Mouse (Mus musculus) hindbrain, embryonic 11.5 days (tissue): ENCODE measurements at regions not wholly inside any gene's neighbourhood (a gene's known extent, or its start where the extent isn't known, plus 50 kb on each side); places are given as distances from the start of the nearest gene placed in this dataset.
A peak's percentile ranks its signal among the peaks of the same experiment; 100 is the strongest.

Experiments used
- ATAC-seq: fragments of 200-750 bp; cut with Nextera tagmentation; 2 replicates; pipeline ENCODE4 v1.8.0; 2017; ENCODE audit warnings: mild to moderate bottlenecking, moderate TSS enrichment, moderate library complexity; ENCODE audit not compliant: low FRiP score
- DNase-seq: peaks from one replicate; pipeline ENCODE4 v3.0.0-alpha.2; 2015; ENCODE audit warnings: low spot score
- H3K27ac ChIP-seq: fragments of 300-500 bp; sonication (generic); 2 replicates; pipeline ENCODE4 v1.5.1; 2014; ENCODE audit warnings: mild to moderate bottlenecking, low read depth, low read length
- H3K27me3 ChIP-seq: fragments of 300-500 bp; sonication (generic); 2 replicates; pipeline ENCODE4 v1.6.1; 2014; ENCODE audit warnings: mild to moderate bottlenecking, low read length, moderate library complexity, mixed read lengths; ENCODE audit not compliant: control insufficient read depth, insufficient read depth
- H3K36me3 ChIP-seq: fragments of 300-500 bp; sonication (generic); 2 replicates; pipeline ENCODE4 v1.6.1; 2014; ENCODE audit warnings: mild to moderate bottlenecking, low read length, moderate library complexity, mixed read lengths; ENCODE audit not compliant: control insufficient read depth, insufficient read depth
- H3K4me1 ChIP-seq: fragments of 300-500 bp; sonication (generic); replicated peaks from 2 replicates; pipeline ENCODE4 v1.6.1; 2014; ENCODE audit warnings: low read length, mixed read lengths; ENCODE audit not compliant: control insufficient read depth, insufficient read depth
- H3K4me2 ChIP-seq: fragments of 300-500 bp; sonication (generic); replicated peaks from 2 replicates; pipeline ENCODE4 v1.6.1; 2014; ENCODE audit warnings: mild to moderate bottlenecking, low read depth, low read length
- H3K4me3 ChIP-seq: fragments of 300-500 bp; sonication (generic); 2 replicates; pipeline ENCODE4 v1.5.1; 2014; ENCODE audit warnings: low read depth, low read length
- H3K9ac ChIP-seq: fragments of 300-500 bp; sonication (generic); 2 replicates; pipeline ENCODE4 v1.6.1; 2014; ENCODE audit warnings: low read depth, low read length
- H3K9me3 ChIP-seq: fragments of 300-500 bp; sonication (generic); 2 replicates; pipeline ENCODE4 v1.6.1; 2016; ENCODE audit warnings: low read length; ENCODE audit not compliant: control insufficient read depth
- WGBS: fragments of 180-500 bp; shearing (Covaris S2); extraction: QIAGEN DNeasy Blood & Tissue Kit; methylation state at CpG from one replicate; pipeline ENCODE4 v1.1.7; 2014; 5-methylcytosine and 5-hydroxymethylcytosine counted together

DNA sequence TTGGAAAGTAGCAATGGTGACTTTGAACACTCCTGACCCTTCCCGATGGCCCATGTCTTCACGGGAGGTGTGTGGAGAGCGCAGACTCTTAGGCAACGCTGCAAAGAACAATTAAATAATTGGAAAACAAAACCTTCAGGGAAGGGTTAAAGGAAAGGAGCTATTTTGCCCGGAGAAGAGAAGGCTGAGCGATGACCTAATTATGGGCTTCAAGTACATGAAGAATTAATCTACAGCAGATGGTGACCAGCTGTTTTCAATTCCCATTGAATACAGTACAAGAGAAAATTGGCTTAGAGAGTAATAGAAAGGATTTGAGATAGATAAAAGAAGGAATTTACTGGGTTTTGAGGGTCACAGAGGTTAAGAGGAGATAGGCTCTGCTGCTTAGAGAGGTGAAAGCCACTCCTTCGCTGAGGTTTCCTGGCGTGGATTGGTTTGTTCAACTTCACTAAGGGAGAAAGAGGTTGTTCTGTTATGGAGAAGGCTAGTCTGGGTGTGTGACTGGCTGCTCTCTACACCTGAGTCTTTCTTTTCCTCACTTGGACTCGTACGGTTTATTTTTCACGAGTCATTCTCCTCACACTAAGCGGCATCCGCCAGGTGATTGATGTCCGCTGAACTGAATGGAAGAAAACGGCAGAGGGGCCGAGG lies 184.7 kb upstream of the Car8 start:
- Histone ChIP-seq H3K9me3 (no peaks in the 10 kb centered on the region), H3K4me2 (no peak overlapping the region), H3K27ac (no peak overlapping the region), H3K27me3 (no peaks in the 10 kb centered on the region; the same call in 1 of the 2 replicates), H3K4me1 (no peaks in the 10 kb centered on the region), H3K36me3 (no peaks in the 10 kb centered on the region), H3K4me3 (no peak overlapping the region), H3K9ac (no peak overlapping the region)
- ATAC-seq (no peak), DNase-seq (peak; percentile 27)
- WGBS: 60% methylated on average over 16 of the region's 16 CpGs

DNA sequence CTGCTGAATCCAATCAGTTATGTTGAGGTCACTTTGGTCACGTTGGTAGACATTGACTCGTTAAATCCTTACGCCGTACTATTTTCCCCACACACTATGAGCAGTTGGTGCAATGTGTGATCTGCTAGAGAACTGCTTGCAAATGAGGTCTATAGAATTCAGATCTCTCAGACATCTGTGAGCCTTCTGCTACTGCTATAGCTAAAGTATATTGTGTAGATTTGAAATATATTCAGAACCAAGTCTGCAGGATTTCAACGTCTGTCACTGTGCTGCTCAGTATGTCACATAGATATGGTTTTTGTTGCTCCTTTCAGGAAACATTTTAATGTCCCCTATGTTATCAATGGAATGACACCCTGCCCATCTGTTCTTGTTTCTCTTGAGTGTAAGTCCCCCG lies 182.4 kb upstream of the Car8 start:
- WGBS: 94% methylated on average over 6 of the region's 6 CpGs
- no peak for DNase-seq

DNA sequence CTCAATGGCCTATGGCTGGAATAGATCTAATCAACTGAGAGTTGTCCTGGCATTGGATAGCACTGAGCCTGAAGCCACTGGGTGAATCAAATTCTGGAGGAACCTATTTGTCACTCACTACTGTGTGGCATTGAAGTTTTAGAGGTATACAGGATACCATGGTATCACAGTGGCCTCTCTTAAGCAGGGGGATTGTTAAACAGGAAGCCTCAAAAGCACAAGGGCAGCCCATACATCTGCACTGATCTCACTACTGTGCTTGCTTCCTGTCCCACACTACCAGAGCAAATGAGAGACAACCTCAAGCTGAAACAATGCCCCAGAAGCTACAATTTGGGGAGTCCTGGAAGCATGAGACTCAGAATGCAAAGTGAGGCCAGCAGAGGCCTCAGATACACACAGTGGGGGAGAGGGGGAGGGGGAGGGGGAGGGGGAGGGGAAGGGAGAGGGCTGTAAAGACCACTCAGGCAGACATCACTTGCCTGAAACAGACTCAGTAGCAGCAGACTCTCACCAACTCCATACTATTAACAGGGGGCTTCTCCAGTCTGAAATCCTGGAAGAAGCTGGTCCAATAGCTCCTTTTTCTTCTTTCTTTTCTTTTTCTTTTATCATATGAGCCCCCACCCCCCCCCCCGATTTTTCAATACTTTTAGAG lies 179.7 kb upstream of the Car8 start:
- no peak overlapping the region for H3K9ac ChIP-seq
- H3K27ac ChIP-seq: no peak overlapping the region
- H3K4me3 ChIP-seq: no peak overlapping the region
- no peaks in the 10 kb centered on the region for H3K4me1 ChIP-seq
- no peaks in the 10 kb centered on the region for H3K27me3 ChIP-seq
- no peaks in the 10 kb centered on the region for H3K36me3 ChIP-seq
- ATAC-seq (peak; percentile 61), DNase-seq (no peak)
- no peaks in the 10 kb centered on the region for H3K9me3 ChIP-seq
- WGBS: 14% methylated on average over 1 of the region's 1 CpGs
- no peak overlapping the region for H3K4me2 ChIP-seq

More for the DNA sequence above, 182.4 kb upstream of the Car8 start:
- Histone ChIP-seq H3K27me3 (no peaks in the 10 kb centered on the region; the same call in 1 of the 2 replicates), H3K4me1 (no peaks in the 10 kb centered on the region), H3K4me3 (no peak overlapping the region), H3K27ac (no peak overlapping the region), H3K9me3 (no peaks in the 10 kb centered on the region), H3K4me2 (no peak overlapping the region), H3K36me3 (no peaks in the 10 kb centered on the region), H3K9ac (no peak overlapping the region)
- no peak for ATAC-seq

DNA sequence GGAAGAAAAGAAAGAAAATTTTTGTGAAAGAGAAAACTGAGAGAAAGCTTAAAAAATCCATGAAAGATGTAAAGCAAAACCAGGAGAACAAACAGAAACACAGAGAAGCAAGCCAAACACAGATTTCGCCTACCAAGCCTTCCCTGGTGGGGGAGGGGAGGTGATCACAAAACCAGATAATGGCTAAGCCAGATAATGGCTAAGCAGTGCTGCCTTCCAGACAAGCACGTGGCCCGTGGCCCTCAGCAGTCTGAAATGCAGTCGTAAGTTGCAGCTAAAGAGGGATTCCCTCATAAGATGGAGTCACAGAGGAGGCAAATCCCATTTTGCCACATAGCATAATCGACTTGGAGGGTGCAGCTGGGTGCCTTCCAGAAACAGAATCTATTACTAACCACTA lies 179.0 kb upstream of the Car8 start:
- ATAC-seq (peak; percentile 43; the same call in 1 of the 2 replicates), DNase-seq (peak; percentile 31)
- Histone ChIP-seq H3K27ac (no peak overlapping the region), H3K4me2 (no peak overlapping the region), H3K9ac (no peak overlapping the region), H3K36me3 (no peaks in the 10 kb centered on the region), H3K4me1 (no peaks in the 10 kb centered on the region), H3K9me3 (no peaks in the 10 kb centered on the region), H3K27me3 (no peaks in the 10 kb centered on the region), H3K4me3 (no peak overlapping the region)
- WGBS: 41% methylated on average over 5 of the region's 5 CpGs

DNA sequence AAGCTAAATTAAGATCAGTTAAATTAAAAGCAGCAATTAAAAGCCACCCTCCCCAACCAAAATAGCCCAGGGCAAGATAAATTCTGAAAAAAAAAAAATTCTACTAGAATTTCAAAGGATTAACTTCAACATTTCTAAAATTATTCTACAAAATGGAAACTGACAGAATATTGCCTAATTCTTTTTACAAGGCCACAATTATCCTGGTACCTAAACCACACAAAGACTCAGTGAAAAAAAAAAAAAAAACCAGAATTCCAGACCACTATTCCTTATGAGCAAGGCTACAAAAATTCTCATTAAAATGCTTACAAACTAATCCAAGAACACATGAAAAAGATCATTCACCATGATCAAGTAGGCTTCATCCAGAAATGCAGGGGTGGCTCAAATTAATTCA lies 174.5 kb upstream of the Car8 start:
- no peak overlapping the region for H3K9ac ChIP-seq
- no peak overlapping the region for H3K27ac ChIP-seq
- H3K36me3 ChIP-seq: no peaks in the 10 kb centered on the region
- ATAC-seq (no peak), DNase-seq (no peak)
- no peaks in the 10 kb centered on the region for H3K9me3 ChIP-seq
- H3K4me2 ChIP-seq: no peak overlapping the region
- no peaks in the 10 kb centered on the region for H3K4me1 ChIP-seq
- H3K4me3 ChIP-seq: no peak overlapping the region
- H3K27me3 ChIP-seq: no peaks in the 10 kb centered on the region

DNA sequence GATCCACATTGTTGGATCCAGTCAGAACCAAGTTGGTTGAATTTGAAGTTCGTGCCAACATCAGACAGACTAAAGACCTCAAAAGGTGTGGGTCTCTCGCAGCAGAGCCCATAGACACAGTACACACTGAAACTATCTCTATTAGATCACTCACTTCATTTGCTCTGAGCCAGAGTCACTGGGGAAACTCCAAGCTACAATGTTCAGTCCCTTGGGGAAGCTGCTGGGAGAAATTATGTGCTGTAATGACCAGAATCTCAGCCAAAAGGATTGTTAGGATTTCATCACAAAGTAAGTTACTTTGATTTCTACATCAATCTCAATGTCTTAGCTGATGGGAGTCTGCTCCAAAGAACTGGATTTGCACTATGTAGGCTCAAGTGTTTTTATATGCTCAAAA lies 161.2 kb upstream of the Car8 start:
- ATAC-seq: no peak
- 96% methylated on average over 2 of the region's 2 CpGs for WGBS

GRCm38 (mm10) chr4:8399430-8399829 lies 160.6 kb upstream of the Car8 start:
- H3K9ac ChIP-seq: no peak overlapping the region
- WGBS: 67% methylated on average over 1 of the region's 1 CpGs
- H3K27me3 ChIP-seq: no peaks in the 10 kb centered on the region

More for the DNA sequence above, 161.2 kb upstream of the Car8 start:
- no peak overlapping the region for H3K9ac ChIP-seq
- no peaks in the 10 kb centered on the region for H3K4me1 ChIP-seq
- H3K27ac ChIP-seq: no peak overlapping the region
- H3K27me3 ChIP-seq: no peaks in the 10 kb centered on the region
- H3K4me2 ChIP-seq: no peak overlapping the region
- H3K9me3 ChIP-seq: no peaks in the 10 kb centered on the region
- no peak overlapping the region for H3K4me3 ChIP-seq
- H3K36me3 ChIP-seq: no peaks in the 10 kb centered on the region
- DNase-seq: no peak

DNA sequence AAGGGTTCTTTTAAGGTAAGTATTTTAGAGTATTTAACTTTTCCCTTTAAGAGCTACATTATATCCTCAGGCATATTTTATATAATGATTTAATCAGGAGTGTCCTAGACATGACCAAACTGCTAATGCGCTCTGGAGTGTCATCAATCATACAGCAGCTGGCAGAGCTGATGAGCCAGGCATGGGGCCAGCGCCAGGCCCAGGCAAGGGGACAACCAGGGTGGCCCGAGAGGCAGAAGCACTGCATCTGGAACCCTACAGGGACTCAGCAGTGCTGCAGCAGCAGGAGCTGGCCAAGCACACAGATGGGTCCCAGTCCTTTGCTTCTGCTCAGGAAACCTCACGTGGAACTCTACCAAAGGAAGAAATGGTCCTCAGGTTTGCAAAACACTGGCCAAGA lies 160.1 kb upstream of the Car8 start:
- H3K4me2 ChIP-seq: no peak overlapping the region
- DNase-seq: no peak
- H3K36me3 ChIP-seq: no peaks in the 10 kb centered on the region
- H3K4me1 ChIP-seq: no peaks in the 10 kb centered on the region
- WGBS: 66% methylated on average over 4 of the region's 4 CpGs
- no peak overlapping the region for H3K9ac ChIP-seq
- H3K27me3 ChIP-seq: no peaks in the 10 kb centered on the region
- H3K27ac ChIP-seq: no peak overlapping the region
- H3K4me3 ChIP-seq: no peak overlapping the region
- no peaks in the 10 kb centered on the region for H3K9me3 ChIP-seq
- ATAC-seq: peak; percentile 78

More at GRCm38 (mm10) chr4:8399430-8399829, 160.6 kb upstream of the Car8 start:
- ATAC-seq: no peak
- no peaks in the 10 kb centered on the region for H3K4me1 ChIP-seq
- no peak for DNase-seq
- H3K36me3 ChIP-seq: no peaks in the 10 kb centered on the region
- no peak overlapping the region for H3K4me3 ChIP-seq
- no peak overlapping the region for H3K27ac ChIP-seq
- no peaks in the 10 kb centered on the region for H3K9me3 ChIP-seq
- H3K4me2 ChIP-seq: no peak overlapping the region

GRCm38 (mm10) chr4:8383162-8383561 lies 144.3 kb upstream of the Car8 start:
- Histone ChIP-seq H3K4me2 (no peak overlapping the region), H3K4me3 (no peak overlapping the region), H3K9me3 (no peaks in the 10 kb centered on the region), H3K9ac (no peak overlapping the region), H3K4me1 (no peaks in the 10 kb centered on the region), H3K27me3 (no peaks in the 10 kb centered on the region), H3K27ac (no peak overlapping the region), H3K36me3 (no peaks in the 10 kb centered on the region)
- ATAC-seq (no peak), DNase-seq (no peak)
- WGBS: 96% methylated on average over 11 of the region's 11 CpGs
